Mouse (Mus musculus): ENCODE data around the gene Zfp37. TPM values are rescaled to one million over a fixed set of nuclear protein-coding genes. Genes with fewer than 3 reads are reported as not detected.

Zfp37 gene
- polyA plus RNA-seq (2017; shearing (Covaris generic)): 0.15 TPM

GRCm38 (mm10) chr4:62230769-62231168 is at the start of gene Zfp37:
Gene Zfp37, minus strand, starts transcription at chr4:62231047.

GRCm38 (mm10) chr4:62262276-62262675 is 31.4 kb upstream of the Zfp37 start, which contains the start of gene Slc31a2:
Gene Slc31a2, plus strand, starts transcription at chr4:62262562.

GRCm38 (mm10) chr4:62150811-62151210 is 80.0 kb downstream of the Zfp37 start, which contains the start of gene Mup21:
Gene Mup21, minus strand, starts transcription at chr4:62150863.

Other genes starting within 250 kb of the Zfp37 start
- not detected for gene Mup20, start 176.9 kb downstream of the Zfp37 start, polyA plus RNA-seq (2017; shearing (Covaris generic))
- gene Mup3, start 143.7 kb downstream of the Zfp37 start, polyA plus RNA-seq (2017; shearing (Covaris generic)): 0.43 TPM
- not detected for gene Mup21, start 80.2 kb downstream of the Zfp37 start, polyA plus RNA-seq (2017; shearing (Covaris generic))
- gene Slc31a2, start 31.5 kb upstream of the Zfp37 start, polyA plus RNA-seq (2017; shearing (Covaris generic)): 5.7 TPM
- 43.9 TPM for gene Fkbp15, start 129.5 kb upstream of the Zfp37 start, polyA plus RNA-seq (2017; shearing (Covaris generic))
- gene Slc31a1, start 129.7 kb upstream of the Zfp37 start, polyA plus RNA-seq (2017; shearing (Covaris generic)): 17.0 TPM
- 43.4 TPM for gene Cdc26, start 177.6 kb upstream of the Zfp37 start, polyA plus RNA-seq (2017; shearing (Covaris generic))
- 25.6 TPM for gene Prpf4, start 177.8 kb upstream of the Zfp37 start, polyA plus RNA-seq (2017; shearing (Covaris generic))
- gene Rnf183, start 204.2 kb upstream of the Zfp37 start, polyA plus RNA-seq (2017; shearing (Covaris generic)): not detected
- gene Wdr31, start 239.8 kb upstream of the Zfp37 start, polyA plus RNA-seq (2017; shearing (Covaris generic)): 0.83 TPM
- gene Bspry, start 249.0 kb upstream of the Zfp37 start, polyA plus RNA-seq (2017; shearing (Covaris generic)): 22.3 TPM

Data from effector memory CD4-positive, alpha-beta T cell, adult 7 months (primary cell).